Mouse (Mus musculus): Measurements from ENCODE around the gene Bach2. TPM values are rescaled to one million over a fixed set of nuclear protein-coding genes. Genes with fewer than 3 reads are reported as not detected.

Gene Bach2
- polyA plus RNA-seq, 1 experiment = 57.6 TPM

DNA sequence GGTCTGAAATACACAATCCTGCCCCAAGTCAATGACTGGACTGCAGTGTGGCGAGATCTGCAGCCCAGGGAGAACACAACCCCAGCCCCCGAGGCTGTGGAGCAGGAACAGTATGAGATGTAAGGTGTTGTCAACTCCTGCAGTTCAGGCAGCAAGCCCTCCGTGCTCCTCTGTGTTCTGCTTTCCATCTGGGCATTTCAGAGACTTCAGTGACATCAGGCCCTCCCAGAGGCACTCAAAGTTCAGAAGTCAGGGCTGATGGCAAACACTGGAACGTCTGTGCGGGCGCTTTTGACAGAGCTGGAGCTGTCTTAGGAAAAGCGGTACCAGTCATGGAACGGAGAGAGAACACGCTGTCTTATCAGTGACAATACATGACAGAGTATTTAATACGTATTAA lies 4.9 kb downstream of the Bach2 start:
- 83% methylated on average over 10 of the region's 10 CpGs for whole genome bisulfite sequencing
- Histone ChIP-seq H3K27ac (ENCODE audit: control insufficient read depth, insufficient read depth, low read depth, low read length, poor library complexity) (no peak overlapping the region), H3K4me3 (replicated peaks; ENCODE audit: control insufficient read depth, low read depth, low read length) (no peak overlapping the region), H3K4me1 (ENCODE audit: control insufficient read depth, insufficient read depth, low read length) (peaks cover 1% of the 10 kb centered on the region)
- no peak for TF ChIP-seq POLR2A (IDR thresholded peaks at IDR 0.05; ENCODE audit: borderline replicate concordance, control insufficient read depth, low read depth, low read length)
- no peak for TF ChIP-seq CTCF (IDR thresholded peaks at IDR 0.05; ENCODE audit: control insufficient read depth, insufficient read depth, low read length)

DNA sequence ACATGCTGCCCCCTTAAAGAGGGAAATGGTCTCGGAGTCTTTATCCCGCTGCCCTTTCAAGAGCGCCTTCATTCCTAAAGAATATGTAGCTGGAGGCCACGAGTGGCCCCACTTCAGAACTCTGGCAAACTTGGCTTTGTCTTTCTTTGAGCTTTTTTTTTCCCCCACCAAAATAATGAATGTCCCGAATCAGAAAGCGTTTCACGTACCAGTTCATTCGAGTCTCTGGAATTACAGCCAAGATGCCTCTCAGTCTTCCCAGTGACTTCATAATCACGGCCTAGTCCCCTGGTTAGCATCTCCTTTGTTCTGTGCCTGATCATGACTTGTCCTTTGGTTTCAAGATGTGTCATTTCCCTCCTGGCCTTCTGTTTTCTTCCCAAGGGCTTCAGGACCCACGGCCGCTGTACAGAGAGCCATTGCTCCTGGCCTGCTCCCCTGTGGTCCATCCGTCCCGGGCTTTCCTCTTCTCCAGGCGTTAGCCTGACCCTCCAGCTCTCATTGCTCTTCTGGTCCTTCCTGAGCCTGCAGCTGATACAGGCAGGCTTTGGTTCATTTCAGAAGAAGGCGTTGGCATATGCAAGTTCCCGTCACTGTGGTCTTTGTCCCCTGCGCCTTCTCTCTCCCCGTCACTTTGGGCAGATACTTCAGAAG lies 5.6 kb downstream of the Bach2 start:
- no peak overlapping the region for H3K27ac ChIP-seq (ENCODE audit: control insufficient read depth, insufficient read depth, low read depth, low read length, poor library complexity)
- no peak overlapping the region for H3K4me3 ChIP-seq (replicated peaks; ENCODE audit: control insufficient read depth, low read depth, low read length)
- peaks cover 4% of the 10 kb centered on the region for H3K4me1 ChIP-seq (ENCODE audit: control insufficient read depth, insufficient read depth, low read length)
- TF ChIP-seq POLR2A (IDR thresholded peaks at IDR 0.05; ENCODE audit: borderline replicate concordance, control insufficient read depth, low read depth, low read length) (no peak), CTCF (IDR thresholded peaks at IDR 0.05; ENCODE audit: control insufficient read depth, insufficient read depth, low read length) (no peak)
- WGBS = 88% methylated on average over 18 of the region's 18 CpGs

DNA sequence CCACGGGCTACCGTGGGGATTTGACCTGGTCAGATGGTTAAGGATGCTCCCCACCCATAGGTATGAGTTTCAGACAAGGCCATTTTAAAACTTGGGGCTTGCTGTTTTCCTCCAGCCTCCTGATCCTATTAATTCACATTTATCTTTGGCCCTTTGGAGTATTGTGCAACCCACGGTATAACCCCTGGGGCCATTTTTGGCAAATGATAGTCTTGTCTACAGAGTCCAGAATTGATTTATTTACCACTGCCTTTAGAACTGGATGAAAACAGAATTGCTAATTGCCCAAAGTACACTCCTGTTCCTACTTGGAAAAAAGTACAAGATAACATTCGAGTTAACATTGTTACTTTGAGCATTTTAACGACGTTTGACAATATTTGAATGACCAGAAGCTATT lies 7.0 kb downstream of the Bach2 start:
- Histone ChIP-seq H3K4me3 (replicated peaks; ENCODE audit: control insufficient read depth, low read depth, low read length) (no peak overlapping the region), H3K4me1 (ENCODE audit: control insufficient read depth, insufficient read depth, low read length) (peaks cover 7% of the 10 kb centered on the region), H3K27ac (ENCODE audit: control insufficient read depth, insufficient read depth, low read depth, low read length, poor library complexity) (no peak overlapping the region)
- TF ChIP-seq POLR2A (IDR thresholded peaks at IDR 0.05; ENCODE audit: borderline replicate concordance, control insufficient read depth, low read depth, low read length) (no peak), CTCF (IDR thresholded peaks at IDR 0.05; ENCODE audit: control insufficient read depth, insufficient read depth, low read length) (no peak)
- WGBS = 84% methylated on average over 6 of the region's 6 CpGs

DNA sequence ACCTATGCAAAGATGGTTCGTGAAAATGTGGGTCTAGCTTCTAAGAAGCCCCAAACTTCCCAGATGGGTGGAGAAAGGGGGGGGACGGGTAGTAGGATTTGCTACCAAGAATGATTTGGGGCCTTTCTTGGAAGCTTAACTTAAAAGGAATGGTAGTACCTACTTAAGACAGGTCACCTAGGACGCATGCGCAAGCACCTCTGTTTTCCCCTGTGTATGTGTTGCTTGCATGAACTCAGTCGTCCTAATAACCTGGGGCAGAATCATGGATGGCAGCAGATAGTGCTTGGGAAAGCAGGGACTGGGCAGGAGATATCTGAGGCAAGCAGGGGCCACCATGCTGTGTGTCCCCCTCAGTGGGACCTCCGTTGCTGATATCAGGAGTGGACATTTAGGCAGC lies 7.4 kb downstream of the Bach2 start:
- peaks cover 7% of the 10 kb centered on the region for H3K4me1 ChIP-seq (ENCODE audit: control insufficient read depth, insufficient read depth, low read length)
- WGBS = 84% methylated on average over 6 of the region's 6 CpGs
- no peak overlapping the region for H3K27ac ChIP-seq (ENCODE audit: control insufficient read depth, insufficient read depth, low read depth, low read length, poor library complexity)

DNA sequence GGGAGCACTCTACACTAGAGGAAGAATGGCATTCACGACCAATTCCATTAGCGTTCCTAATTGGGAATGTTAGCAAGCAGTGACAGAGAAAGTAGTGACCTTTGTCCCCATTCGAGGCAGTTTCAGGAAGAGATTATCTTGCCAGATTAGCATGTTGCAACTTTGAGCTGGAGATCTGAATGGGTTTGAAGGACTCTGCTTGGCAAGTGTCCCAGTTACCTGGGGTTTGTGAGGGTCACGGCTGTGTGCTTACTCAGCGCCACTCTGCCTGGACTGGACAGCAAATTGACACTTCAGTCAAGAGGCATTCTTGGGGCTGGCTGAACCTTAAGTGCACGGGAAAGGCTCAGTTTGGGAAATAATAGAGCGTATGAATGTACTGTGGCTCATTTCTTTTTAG lies 8.2 kb downstream of the Bach2 start:
- H3K4me1 ChIP-seq (ENCODE audit: control insufficient read depth, insufficient read depth, low read length) = peaks cover 7% of the 10 kb centered on the region; the same call in 1 of the 2 replicates
- TF ChIP-seq CTCF (IDR thresholded peaks at IDR 0.05; ENCODE audit: control insufficient read depth, insufficient read depth, low read length) (no peak), POLR2A (IDR thresholded peaks at IDR 0.05; ENCODE audit: borderline replicate concordance, control insufficient read depth, low read depth, low read length) (no peak)
- no peak overlapping the region for H3K27ac ChIP-seq (ENCODE audit: control insufficient read depth, insufficient read depth, low read depth, low read length, poor library complexity)
- WGBS = 45% methylated on average over 7 of the region's 7 CpGs
- no peak overlapping the region for H3K4me3 ChIP-seq (replicated peaks; ENCODE audit: control insufficient read depth, low read depth, low read length)

More for the DNA sequence above, 7.4 kb downstream of the Bach2 start:
- TF ChIP-seq CTCF (IDR thresholded peaks at IDR 0.05; ENCODE audit: control insufficient read depth, insufficient read depth, low read length) = no peak
- no peak for TF ChIP-seq POLR2A (IDR thresholded peaks at IDR 0.05; ENCODE audit: borderline replicate concordance, control insufficient read depth, low read depth, low read length)
- no peak overlapping the region for H3K4me3 ChIP-seq (replicated peaks; ENCODE audit: control insufficient read depth, low read depth, low read length)

DNA sequence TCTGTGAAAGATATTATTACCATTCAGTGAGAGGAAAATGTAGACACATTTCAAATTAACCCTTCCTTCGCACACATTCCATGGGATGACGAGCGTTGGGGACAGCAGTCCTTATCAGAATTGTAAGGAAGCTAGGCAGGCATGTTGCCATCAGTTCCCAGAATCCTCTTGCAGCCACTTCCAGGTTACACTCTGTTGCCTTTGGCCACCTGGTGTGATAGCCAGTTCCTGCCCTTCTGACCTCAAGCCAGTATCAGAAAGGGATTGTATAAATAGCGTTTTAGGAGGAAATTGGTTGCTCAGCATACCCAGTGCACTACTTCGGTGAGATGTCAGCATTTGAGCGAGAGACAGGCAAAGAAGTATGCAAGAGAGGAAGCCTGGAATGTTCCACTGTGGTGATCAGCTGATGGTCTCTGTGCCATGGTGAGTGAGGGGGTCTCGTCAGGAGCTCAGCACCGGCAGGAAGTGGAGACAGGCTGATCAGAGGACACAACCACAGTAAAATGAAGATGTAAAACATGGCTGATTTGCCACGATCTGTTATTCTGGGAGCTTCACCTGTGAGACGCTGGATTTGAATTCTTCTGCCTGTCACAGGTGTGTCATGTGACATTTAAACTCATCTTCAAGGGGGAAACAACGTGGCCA lies 9.0 kb downstream of the Bach2 start:
- WGBS = 49% methylated on average over 11 of the region's 11 CpGs
- Histone ChIP-seq H3K4me3 (replicated peaks; ENCODE audit: control insufficient read depth, low read depth, low read length) (no peak overlapping the region), H3K27ac (ENCODE audit: control insufficient read depth, insufficient read depth, low read depth, low read length, poor library complexity) (peak overlapping the region; percentile 47), H3K4me1 (ENCODE audit: control insufficient read depth, insufficient read depth, low read length) (peaks cover 7% of the 10 kb centered on the region)
- TF ChIP-seq POLR2A (IDR thresholded peaks at IDR 0.05; ENCODE audit: borderline replicate concordance, control insufficient read depth, low read depth, low read length) = no peak
- no peak for TF ChIP-seq CTCF (IDR thresholded peaks at IDR 0.05; ENCODE audit: control insufficient read depth, insufficient read depth, low read length)

DNA sequence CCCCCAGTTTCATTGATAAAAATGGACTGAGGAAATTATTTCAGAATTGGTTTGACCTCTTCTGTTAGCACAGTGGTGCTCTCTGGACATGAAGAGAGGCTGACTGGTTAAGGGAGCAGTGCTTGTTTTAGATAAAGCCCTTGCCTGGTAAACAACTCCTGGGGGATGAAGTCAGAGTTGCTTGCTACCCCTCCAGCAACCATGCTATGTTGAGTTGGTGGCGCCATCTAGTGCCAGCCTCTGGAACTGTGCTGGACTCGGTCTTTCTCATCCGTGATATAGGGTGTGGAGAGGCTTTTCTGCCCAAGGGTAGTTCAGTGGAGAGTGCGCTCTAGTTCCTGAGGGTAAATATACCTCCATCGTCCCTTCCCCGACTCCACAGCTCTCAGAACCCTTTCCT lies 9.6 kb downstream of the Bach2 start:
- no peak overlapping the region for H3K27ac ChIP-seq (ENCODE audit: control insufficient read depth, insufficient read depth, low read depth, low read length, poor library complexity)
- no peak overlapping the region for H3K4me3 ChIP-seq (replicated peaks; ENCODE audit: control insufficient read depth, low read depth, low read length)
- WGBS = 12% methylated on average over 6 of the region's 6 CpGs
- H3K4me1 ChIP-seq (ENCODE audit: control insufficient read depth, insufficient read depth, low read length) = peaks cover 8% of the 10 kb centered on the region
- TF ChIP-seq CTCF (IDR thresholded peaks at IDR 0.05; ENCODE audit: control insufficient read depth, insufficient read depth, low read length) (peak; percentile 92), POLR2A (IDR thresholded peaks at IDR 0.05; ENCODE audit: borderline replicate concordance, control insufficient read depth, low read depth, low read length) (no peak)

DNA sequence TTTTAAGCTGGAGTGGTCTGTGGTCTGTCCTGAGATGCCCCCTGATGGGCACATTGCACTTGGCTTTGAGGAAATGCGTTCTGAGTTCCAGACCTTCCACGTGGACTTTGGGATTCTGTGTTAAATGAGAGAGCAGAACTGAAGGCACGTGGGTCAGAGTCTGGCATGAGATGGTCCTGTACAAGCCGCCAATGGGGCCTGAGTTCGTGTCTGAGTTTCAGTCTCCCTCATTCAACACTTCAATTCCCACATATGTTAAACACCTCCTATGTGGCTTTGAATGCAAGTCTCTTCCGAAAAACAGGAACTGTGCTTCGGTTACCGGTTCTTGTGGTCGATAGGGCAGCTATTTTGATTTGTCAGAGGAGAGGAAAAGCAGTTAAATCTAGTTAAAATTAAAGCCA lies 10.4 kb downstream of the Bach2 start:
- Histone ChIP-seq H3K27ac (ENCODE audit: control insufficient read depth, insufficient read depth, low read depth, low read length, poor library complexity) (peak overlapping the region; percentile 30; the same call in 1 of the 2 replicates), H3K4me3 (replicated peaks; ENCODE audit: control insufficient read depth, low read depth, low read length) (no peak overlapping the region), H3K4me1 (ENCODE audit: control insufficient read depth, insufficient read depth, low read length) (peaks cover 8% of the 10 kb centered on the region)
- under 1% methylated on average over 9 of the region's 9 CpGs for WGBS
- TF ChIP-seq POLR2A (IDR thresholded peaks at IDR 0.05; ENCODE audit: borderline replicate concordance, control insufficient read depth, low read depth, low read length) (no peak), CTCF (IDR thresholded peaks at IDR 0.05; ENCODE audit: control insufficient read depth, insufficient read depth, low read length) (no peak)
